Mouse (Mus musculus): Measurements from ENCODE around the gene Nktr.

Gene Nktr

DNA sequence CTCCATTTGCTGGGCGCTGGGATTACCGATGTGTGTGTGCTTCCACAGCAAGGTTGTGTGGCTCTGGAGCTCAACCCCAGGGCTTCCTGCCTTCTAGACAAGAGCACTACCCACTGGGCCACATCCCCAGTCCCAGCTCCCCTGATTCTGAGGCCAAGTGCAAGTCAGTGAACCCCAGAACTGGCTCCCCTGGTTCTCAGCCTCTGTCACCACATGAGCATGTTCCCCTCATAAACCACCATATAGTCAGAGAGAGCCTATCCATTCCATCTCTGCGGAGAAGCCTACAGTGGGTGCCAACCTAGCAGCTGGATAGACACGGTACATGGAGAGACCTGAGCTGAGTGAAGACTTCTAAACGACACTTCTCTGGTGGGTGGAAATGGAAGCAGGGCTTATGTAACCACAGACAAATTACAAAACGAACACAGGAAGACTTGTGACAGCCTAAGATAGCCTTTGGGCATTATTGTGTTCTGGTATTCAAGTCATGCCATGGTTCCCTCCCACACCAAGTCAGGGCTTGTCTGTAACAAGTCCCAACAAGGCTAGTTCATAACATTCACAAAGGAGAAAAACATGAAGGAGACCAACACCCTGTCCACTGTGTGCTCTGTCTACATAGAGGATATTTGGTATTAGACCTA lies 12.8 kb upstream of the Nktr start:
- no peak for DNase-seq (ENCODE audit: low read depth in 1 of 2, low spot score in 2 of 2)

GRCm38 (mm10) chr9:121707801-121708200 lies 11.2 kb upstream of the Nktr start:
- DNase-seq (ENCODE audit: low read depth in 1 of 2, low spot score in 2 of 2) = no peak

DNA sequence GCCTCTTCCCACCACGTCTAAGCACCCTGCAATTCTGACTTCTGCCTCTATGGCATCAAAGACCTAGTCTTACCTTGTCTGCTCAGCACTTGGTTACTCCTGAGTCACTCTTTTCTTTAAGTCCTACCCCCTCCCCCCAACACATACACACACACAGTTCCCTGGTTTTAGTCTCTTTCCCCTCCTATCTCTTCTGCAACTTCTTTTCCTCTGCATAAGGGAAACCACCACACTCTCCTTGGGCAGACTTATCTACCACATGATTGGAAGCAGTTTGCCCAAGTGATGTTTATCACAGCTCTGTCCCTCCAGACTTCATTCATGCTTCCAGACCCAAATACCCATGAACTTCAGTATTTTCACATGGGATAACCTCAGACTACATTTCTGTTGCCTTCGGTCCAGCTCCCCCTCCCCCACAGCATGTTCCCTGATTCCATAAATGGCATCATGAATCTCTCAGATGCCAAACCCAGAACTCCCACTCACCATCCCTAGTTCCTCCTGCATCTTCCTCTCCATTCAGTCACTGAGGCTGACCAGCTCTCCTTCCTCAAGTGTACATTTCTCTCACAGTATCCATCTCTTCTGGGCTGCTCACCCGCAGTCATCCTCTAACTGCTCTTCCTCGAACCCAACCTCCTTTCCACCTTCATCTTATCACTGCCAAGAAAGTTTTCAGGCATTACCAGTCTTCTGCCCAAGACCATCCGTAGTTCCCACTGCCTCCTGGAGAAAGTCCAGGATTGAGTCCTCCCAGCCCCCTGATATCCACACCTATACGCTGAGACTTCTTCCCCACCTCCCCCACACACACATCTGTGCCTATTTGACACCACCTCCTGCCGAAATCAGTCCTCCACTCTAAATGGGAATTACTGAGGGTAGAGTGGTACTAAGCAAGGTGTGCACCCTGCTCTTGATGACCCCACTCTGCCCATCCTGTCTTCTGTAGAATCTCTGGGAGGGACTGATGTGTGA lies 10.2 kb upstream of the Nktr start:
- DNase-seq (ENCODE audit: low read depth in 1 of 2, low spot score in 2 of 2) = no peak

- DNase-seq (ENCODE audit: low read depth in 1 of 2, low spot score in 2 of 2) = peak; percentile 90 to 92
Measured at GRCm38 (mm10) chr9:121709898-121710583, 8.9 kb upstream of the Nktr start, which contains the start of gene Ss18l2. Gene Ss18l2, plus strand, starts transcription at chr9:121710329.

DNA sequence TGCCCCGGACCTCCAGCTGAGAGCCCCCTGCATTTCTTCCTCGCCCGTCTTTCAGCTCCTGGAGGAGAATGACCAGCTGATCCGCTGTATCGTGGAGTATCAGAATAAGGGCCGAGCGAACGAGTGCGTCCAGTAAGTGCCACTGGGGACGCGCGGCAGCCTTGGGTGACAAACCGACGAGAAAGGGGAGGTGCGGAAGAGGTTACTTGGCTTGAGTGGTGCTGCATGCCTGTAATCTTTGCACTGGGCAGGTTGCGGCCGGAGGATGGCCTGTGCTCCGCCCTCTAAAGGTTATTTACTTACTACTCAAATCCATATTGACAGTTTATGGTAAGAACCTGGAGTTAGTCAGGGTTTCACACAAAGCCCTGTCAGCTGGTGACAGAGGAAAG lies 8.4 kb upstream of the Nktr start:
- DNase-seq (ENCODE audit: low read depth in 1 of 2, low spot score in 2 of 2) = no peak

DNA sequence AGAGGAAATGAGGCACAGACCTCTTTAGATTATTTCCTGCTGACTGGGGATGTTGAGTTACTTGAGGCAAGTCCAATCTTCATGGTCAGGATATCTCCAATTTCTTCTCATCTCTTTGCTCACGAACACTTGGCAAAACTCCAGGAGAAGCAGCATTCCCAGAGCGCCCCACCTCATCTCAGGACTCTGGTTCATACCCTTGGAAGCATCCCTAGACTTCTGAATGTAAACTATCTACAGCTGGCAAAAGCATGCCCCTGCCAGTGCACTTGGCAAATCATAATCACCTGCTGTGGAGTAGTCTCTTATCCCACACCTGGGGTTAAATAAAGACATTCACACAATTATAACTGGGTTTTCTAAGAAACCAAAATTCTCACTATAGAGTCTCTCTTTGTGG lies 1.9 kb upstream of the Nktr start:
- no peak for DNase-seq (ENCODE audit: low read depth in 1 of 2, low spot score in 2 of 2)

DNA sequence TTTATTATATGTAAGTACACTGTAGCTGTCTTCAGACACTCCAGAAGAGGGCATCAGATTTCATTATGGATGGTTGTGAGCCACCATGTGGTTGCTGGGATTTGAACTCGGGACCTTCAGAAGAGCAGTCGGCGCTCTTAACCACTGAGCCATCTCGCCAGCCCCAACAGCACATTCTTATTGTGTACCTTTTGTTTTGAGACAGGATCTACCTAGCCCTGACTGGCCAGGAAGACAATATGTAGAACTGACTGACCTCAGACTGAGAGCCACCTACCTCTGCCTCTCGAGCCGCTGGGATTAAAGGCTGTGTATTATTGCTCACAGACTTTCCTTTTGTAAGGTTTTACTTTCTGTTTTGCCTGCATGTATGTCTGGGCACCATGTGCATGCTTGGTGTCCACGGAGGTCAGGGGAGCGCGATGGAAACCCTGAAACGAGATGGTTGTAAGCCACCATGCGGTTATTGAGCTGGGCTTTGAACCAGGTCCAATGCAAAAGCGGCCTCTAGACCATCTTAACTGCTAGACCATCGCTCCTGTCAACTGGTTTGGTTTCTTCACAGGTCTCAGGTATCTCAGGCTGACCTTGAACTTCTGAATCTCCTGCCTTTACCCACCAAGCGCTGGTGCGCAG lies 781 bp upstream of the Nktr start:
- DNase-seq (ENCODE audit: low read depth in 1 of 2, low spot score in 2 of 2) = no peak

GRCm38 (mm10) chr9:121719347-121720331 lies 670 bp downstream of the Nktr start:
- no peak for DNase-seq (ENCODE audit: low read depth in 1 of 2, low spot score in 2 of 2)

- no peak for DNase-seq (ENCODE audit: low read depth in 1 of 2, low spot score in 2 of 2)
Measured at GRCm38 (mm10) chr9:121740490-121740889, 21.5 kb downstream of the Nktr start.

- DNase-seq (ENCODE audit: low read depth in 1 of 2, low spot score in 2 of 2) = no peak
Measured at GRCm38 (mm10) chr9:121741168-121741567, 22.2 kb downstream of the Nktr start.

- DNase-seq (ENCODE audit: low read depth in 1 of 2, low spot score in 2 of 2) = no peak
Measured at GRCm38 (mm10) chr9:121744051-121744450, 25.1 kb downstream of the Nktr start.

DNA sequence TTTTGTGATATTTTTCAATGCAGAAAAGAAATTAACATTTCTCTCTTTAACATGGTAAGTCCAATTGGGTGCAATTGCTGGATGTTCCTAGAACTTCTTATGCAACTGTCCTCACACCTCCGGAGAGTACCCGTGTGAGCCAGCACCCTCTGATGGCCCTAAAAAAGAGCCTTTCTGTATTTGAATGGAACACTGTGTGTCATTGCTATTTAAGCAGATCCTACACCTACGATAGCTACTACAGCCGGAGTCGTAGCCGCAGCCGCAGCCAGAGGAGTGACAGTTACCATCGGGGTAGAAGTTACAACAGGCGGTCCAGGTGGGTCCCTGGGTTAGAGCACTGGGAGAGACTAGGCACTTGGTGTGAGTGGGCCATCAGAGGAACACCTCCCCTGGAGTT lies 33.8 kb downstream of the Nktr start:
- no peak for DNase-seq (ENCODE audit: low read depth in 1 of 2, low spot score in 2 of 2)

DNA sequence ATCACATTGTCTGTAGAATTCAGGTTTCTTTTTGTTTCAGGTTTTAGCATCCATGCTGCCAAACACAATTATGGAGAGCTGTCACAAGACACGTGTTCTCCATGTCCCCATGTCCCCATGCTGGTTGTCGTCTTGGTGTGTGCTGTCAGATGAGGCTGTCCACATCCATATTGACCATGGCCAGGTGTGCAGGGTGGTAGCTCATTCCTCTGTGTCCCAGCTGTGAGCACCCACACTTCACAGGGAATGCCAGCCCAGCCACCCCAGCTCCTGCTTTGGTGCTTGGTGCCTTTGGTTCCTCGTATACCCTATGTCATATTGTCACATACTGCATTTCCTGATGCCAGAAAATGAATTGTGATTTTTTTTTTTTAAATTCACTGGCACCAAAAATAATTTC lies 35.7 kb downstream of the Nktr start:
- no peak for DNase-seq (ENCODE audit: low read depth in 1 of 2, low spot score in 2 of 2)

GRCm38 (mm10) chr9:121756785-121757184 lies 37.8 kb downstream of the Nktr start:
- no peak for DNase-seq (ENCODE audit: low read depth in 1 of 2, low spot score in 2 of 2)

DNA sequence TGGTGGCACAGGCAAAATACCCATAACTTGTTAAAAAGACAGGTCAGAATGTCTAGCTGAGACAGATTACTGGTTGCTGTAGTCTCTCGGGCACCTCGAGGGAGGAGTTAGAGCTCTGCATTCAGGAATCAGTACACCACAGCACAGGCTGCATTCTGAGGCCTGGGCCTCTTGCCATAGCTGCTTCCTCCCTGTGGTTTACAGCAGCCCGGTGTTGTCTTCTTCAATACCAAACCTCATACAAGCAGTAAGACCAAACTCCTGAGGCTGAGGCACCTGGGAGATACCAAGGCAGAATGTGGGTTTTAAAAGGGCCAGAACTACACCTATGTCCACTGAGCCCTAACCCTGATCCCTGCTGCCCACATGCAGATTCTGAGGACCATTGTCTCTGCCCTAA lies 38.5 kb downstream of the Nktr start:
- no peak for DNase-seq (ENCODE audit: low read depth in 1 of 2, low spot score in 2 of 2)

DNA sequence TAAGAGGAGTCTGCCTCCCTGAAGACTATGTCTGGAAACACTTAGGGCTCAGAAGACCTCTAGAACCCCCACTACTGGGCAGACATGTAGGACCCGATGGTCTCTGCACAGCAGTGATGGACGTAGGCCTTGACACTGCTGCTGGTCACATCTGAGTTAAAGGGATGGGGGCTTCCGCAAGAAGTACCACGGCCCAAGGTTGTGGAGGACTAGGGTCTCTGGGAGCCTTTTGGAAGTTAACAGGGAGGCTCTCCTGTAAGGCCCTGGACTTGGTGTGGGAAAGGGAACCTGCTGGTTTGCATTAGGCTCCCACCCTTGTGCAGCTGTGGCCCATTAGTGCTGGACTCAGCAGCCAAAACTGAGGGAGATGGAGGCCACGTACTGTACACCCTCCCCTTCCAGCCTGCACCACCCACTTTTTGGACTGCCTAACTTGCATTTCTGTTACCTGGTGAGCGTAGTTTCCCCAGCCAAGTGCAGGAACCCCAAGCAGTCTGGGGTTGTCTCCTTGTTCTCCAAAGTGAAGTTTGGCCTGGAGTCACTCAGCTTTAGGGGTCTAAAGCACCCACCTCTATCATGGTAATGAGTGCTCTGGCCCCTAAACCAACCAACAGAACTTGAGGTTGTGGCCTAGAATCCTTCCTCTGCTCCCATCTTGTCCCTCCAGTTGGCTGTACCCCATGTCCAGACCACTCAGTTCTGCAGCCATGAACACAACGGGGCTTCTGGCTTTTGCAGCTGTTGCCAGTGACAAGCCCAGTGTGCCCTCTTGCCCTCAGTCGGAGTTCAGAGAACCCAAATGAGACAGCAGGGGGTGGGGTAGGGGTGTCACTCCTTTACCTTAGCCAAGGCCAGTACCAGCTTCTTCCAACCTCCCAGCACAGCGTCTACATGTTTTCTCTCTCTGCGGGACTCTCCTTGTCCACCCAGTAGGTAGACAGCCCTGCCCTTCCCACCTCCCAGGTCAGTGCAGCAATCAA lies 39.2 kb downstream of the Nktr start:
- no peak for DNase-seq (ENCODE audit: low read depth in 1 of 2, low spot score in 2 of 2)

DNA sequence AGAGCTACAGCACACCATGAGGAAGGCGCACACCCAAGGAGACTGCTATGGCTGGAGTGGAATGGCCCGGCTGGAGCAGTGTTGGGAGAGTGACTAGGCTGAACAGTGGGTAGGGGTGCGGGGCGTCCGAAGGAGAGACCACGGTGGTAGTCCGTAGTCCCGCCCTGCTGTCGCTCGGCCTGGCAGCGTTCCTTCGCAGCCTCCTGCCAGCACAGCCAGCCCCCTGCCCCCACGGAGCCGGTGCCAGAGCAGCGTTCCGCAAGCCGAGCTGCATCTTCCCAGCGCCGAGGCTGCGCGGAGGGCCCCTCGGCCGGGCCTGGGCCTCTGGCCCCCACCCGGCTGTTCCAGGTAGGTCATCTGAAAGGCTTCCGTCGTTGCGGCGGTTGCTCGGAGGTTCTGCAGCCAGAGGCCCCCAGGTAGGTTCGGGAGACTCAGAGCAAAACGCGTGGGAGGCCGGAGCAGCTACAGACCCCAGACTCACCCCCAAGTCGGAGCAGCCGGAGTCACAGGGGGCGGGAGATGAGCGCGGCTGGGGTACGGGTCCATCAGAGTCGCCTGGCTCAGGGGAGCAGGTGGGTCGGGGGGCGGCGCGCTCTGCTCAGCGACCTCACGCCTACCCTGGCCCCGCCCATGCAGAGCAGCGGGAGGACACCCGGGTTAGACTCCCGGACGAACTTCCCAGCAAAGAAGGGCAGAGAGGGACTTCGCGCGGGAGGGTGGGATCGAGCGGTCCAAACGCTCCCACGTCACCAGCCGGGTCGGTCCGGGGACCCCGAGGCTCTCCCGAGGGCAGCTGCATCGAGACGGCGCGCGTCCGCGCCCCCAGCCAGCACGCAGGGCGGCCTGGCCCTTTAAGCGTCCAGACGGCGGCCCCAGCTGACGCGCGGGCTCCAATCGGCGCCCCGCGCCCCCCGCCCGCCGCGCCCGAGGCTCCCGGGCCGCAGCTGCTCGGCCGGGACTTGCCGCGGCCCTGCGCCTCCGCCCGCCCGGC lies 40.4 kb downstream of the Nktr start, which contains the start of gene Zfp651:
Gene Zfp651, plus strand, starts transcription at position 240 of the 991 bp plus-strand sequence.
- DNase-seq (ENCODE audit: low read depth in 1 of 2, low spot score in 2 of 2) = no peak

All from monocyte, adult 2 months (primary cell).